Mouse (Mus musculus): ENCODE measurements around the gene Hmgcll1.
A peak's percentile ranks its signal among the peaks of the same experiment; 100 is the strongest.
"Not testable (repeated sequence)": the region's sequence is repeated elsewhere in the genome, so short reads cannot be mapped to it uniquely, and the experiment has no call there.

The Hmgcll1 gene

GRCm38 (mm10) chr9:76061492-76061891, 46.8 kb downstream of the Hmgcll1 start:
- DNase-seq = no peak

- no peak for DNase-seq
These were observed 49.5 kb downstream of the Hmgcll1 start for GRCm38 (mm10) chr9:76064164-76064563.

GRCm38 (mm10) chr9:76091561-76091960, 76.9 kb downstream of the Hmgcll1 start:
- DNase-seq = no peak

GRCm38 (mm10) chr9:76097221-76097620, 82.6 kb downstream of the Hmgcll1 start:
- no peak for DNase-seq

GRCm38 (mm10) chr9:76099981-76100380, 85.3 kb downstream of the Hmgcll1 start:
- no peak for DNase-seq

- DNase-seq = not testable (repeated sequence)
These were observed 89.8 kb downstream of the Hmgcll1 start for GRCm38 (mm10) chr9:76104416-76104815.

- no peak for DNase-seq
These were observed 90.2 kb downstream of the Hmgcll1 start for GRCm38 (mm10) chr9:76104846-76105245.

- DNase-seq = peak; percentile 1
These were observed 108.2 kb downstream of the Hmgcll1 start for GRCm38 (mm10) chr9:76122888-76123287.

GRCm38 (mm10) chr9:76124249-76124648, 109.6 kb downstream of the Hmgcll1 start:
- no peak for DNase-seq

- no peak for DNase-seq
These were observed 114.7 kb downstream of the Hmgcll1 start for GRCm38 (mm10) chr9:76129353-76129752.

- DNase-seq = no peak
These were observed 119.4 kb downstream of the Hmgcll1 start for GRCm38 (mm10) chr9:76134042-76134441.

- no peak for DNase-seq
These were observed 123.9 kb downstream of the Hmgcll1 start for GRCm38 (mm10) chr9:76138378-76139109.

GRCm38 (mm10) chr9:76145593-76145992, 130.9 kb downstream of the Hmgcll1 start:
- DNase-seq = no peak

GRCm38 (mm10) chr9:76162446-76162845, 147.8 kb downstream of the Hmgcll1 start:
- DNase-seq = no peak

GRCm38 (mm10) chr9:76168355-76168754, 153.7 kb downstream of the Hmgcll1 start:
- DNase-seq = no peak

- DNase-seq = no peak
These were observed 158.1 kb downstream of the Hmgcll1 start for GRCm38 (mm10) chr9:76172686-76173295.

GRCm38 (mm10) chr9:76179221-76179620, 164.6 kb downstream of the Hmgcll1 start:
- DNase-seq = no peak
